Mouse (Mus musculus) C2C12 (cell line): Measurements from ENCODE around the gene Lpp.

Experiments used
- CEBPB ChIP-seq: IDR thresholded peaks from one replicate; pipeline ENCODE4 v1.6.1; 2011; ENCODE audit warnings: low read depth, mild to moderate bottlenecking, control low read depth, moderate library complexity
- CTCF ChIP-seq: IDR thresholded peaks from one replicate; pipeline ENCODE4 v1.5.1; 2011; ENCODE audit not compliant: control insufficient read depth, insufficient read depth, insufficient read length
- FOSL1 ChIP-seq: IDR thresholded peaks from one replicate; pipeline ENCODE4 v1.8.0; 2011; ENCODE audit warnings: mild to moderate bottlenecking, low read length; ENCODE audit not compliant: poor library complexity, insufficient read depth, severe bottlenecking
- MAX ChIP-seq: IDR thresholded peaks from one replicate; pipeline ENCODE4 v1.6.1; 2011; ENCODE audit warnings: mild to moderate bottlenecking, control low read depth
- MYOD1 ChIP-seq: IDR thresholded peaks from one replicate; pipeline ENCODE4 v1.6.1; 2011; ENCODE audit warnings: low read depth; ENCODE audit not compliant: control insufficient read depth, insufficient read length
- USF1 ChIP-seq: IDR thresholded peaks from one replicate; pipeline ENCODE4 v1.6.1; 2011; ENCODE audit warnings: low read depth, mild to moderate bottlenecking, control low read depth, moderate library complexity

GRCm38 (mm10) chr16:24454493-24454892 lies 61.2 kb downstream of the Lpp start:
- TF ChIP-seq MAX, result no peak
- no peak for TF ChIP-seq CTCF
- TF ChIP-seq USF1, result no peak
- TF ChIP-seq MYOD1, result no peak
- no peak for TF ChIP-seq CEBPB
- TF ChIP-seq FOSL1, result no peak
